In the genomic region with DNA sequence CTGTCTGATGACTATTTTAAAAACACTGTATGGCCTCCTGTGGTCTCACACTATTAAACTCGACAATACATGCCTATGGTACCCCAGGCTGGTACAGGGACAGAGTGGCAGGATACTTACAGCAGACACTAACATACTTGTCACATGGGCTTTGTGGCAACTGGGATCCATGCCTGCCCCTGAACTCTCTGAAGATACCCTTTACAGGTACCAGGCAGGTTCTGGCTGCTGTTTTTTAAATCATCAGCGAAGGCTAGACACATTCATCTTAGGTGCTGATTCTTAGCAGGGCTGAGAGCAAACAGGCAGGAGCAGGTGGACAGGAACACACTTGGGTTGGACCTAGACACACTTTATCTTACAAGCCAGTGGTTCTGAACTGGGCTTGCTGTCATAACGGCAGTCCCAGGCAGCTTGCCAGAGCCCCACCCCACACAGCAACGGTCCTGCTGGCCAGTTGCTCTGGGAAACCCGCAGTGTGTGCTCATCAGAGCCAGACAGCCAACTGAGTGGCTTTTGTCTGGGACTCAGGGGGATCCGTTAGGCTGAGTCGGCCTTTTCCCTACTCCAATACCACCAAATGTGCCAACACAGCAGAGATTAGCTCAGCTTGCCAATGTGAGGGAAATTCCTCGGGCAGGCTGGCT, we compare ENCODE assay signal across 9 mouse cellular contexts. TPM values are rescaled to one million over a fixed set of nuclear protein-coding genes. Genes with fewer than 3 reads are reported as not detected.
A peak's percentile ranks its signal among the peaks of the same experiment; 100 is the strongest.
DNase-seq lines count a peak whose midpoint lies in the region; ATAC-seq and TF ChIP-seq lines count a peak whose summit lies in the region.
"Had no signal": no experiment of that assay in that cellular context is flagged by ENCODE, and none has a peak within 500 bp of the region (broad histone marks: within the 10 kb centered on the region; RNA-seq: fewer than 3 reads in every experiment).

No protein-coding gene starts in this region.

- DNase-seq in frontal cortex, postnatal 10 days (ENCODE audit: low spot score in 2 of 2), result peak; percentile 18 to 24
- no peak for DNase-seq in frontal cortex, postnatal 25 days (ENCODE audit: low spot score in 2 of 2)
- peak; percentile 51 for DNase-seq in 3T3-L1 (ENCODE audit: low read depth, low spot score)
- no peak for DNase-seq in heart, postnatal 0 days (ENCODE audit: low spot score)
- no peak for DNase-seq in liver, embryonic 13.5 days
- peak; percentile 12 for DNase-seq in right cerebral cortex, adult 18-20 months
- DNase-seq: lung, embryonic 14.5 days had no signal

- TF ChIP-seq EP300 in heart, postnatal 0 days (IDR thresholded peaks at IDR 0.05; ENCODE audit: low read depth), result no peak

- peak; percentile 30; the same call in 1 of the 2 replicates for ATAC-seq in heart, postnatal 0 days (ENCODE audit: insufficient read depth, low read depth)
- ATAC-seq in liver, embryonic 13.5 days (ENCODE audit: low read depth), result peak; percentile 69
- no peak for ATAC-seq in frontal cortex, adult (ENCODE audit: low TSS enrichment)

- no peaks in the 10 kb centered on the region for H3K27me3 ChIP-seq in heart, postnatal 0 days (ENCODE audit: control insufficient read depth, insufficient read depth, low read length)
- no peaks in the 10 kb centered on the region for H3K27me3 ChIP-seq in liver, embryonic 13.5 days

- TF ChIP-seq POLR2A in bone marrow, adult 2 months (IDR thresholded peaks at IDR 0.05; ENCODE audit: borderline replicate concordance, control insufficient read depth, low read depth, low read length), result no peak; the same call in 1 of the 2 replicates

- peaks cover 2% of the 10 kb centered on the region; the same call in 1 of the 2 replicates for H3K4me1 ChIP-seq in bone marrow, adult 2 months (ENCODE audit: control insufficient read depth, insufficient read depth, low read length)
- H3K4me1 ChIP-seq in heart, postnatal 0 days (ENCODE audit: control insufficient read depth, insufficient read depth), result no peaks in the 10 kb centered on the region
- peaks cover 8% of the 10 kb centered on the region; the same call in 1 of the 2 replicates for H3K4me1 ChIP-seq in liver, embryonic 13.5 days (replicated peaks)

- no peak for TF ChIP-seq CTCF in bone marrow, adult 2 months (IDR thresholded peaks at IDR 0.05; ENCODE audit: control insufficient read depth, insufficient read depth, low read length)
- TF ChIP-seq CTCF in heart, postnatal 0 days (IDR thresholded peaks at IDR 0.05; ENCODE audit: low read depth), result no peak

- no peak overlapping the region for H3K9ac ChIP-seq in heart, postnatal 0 days (replicated peaks; ENCODE audit: low read depth, low read length)
- no peak overlapping the region for H3K9ac ChIP-seq in liver, embryonic 13.5 days
- H3K9ac ChIP-seq: lung, embryonic 14.5 days had no signal

- peak overlapping the region; percentile 71 for H3K27ac ChIP-seq in bone marrow, adult 2 months (ENCODE audit: control insufficient read depth, insufficient read depth, low read depth, low read length, poor library complexity)
- no peak overlapping the region for H3K27ac ChIP-seq in heart, postnatal 0 days (ENCODE audit: low read depth)
- no peak overlapping the region for H3K27ac ChIP-seq in liver, embryonic 13.5 days

- no peaks in the 10 kb centered on the region for H3K9me3 ChIP-seq in heart, postnatal 0 days (replicated peaks; ENCODE audit: control insufficient read depth, low read length)
- H3K9me3 ChIP-seq in liver, embryonic 13.5 days (replicated peaks), result no peaks in the 10 kb centered on the region

- H3K4me2 ChIP-seq in heart, postnatal 0 days (ENCODE audit: low read depth, low read length), result no peak overlapping the region
- H3K4me2 ChIP-seq in liver, embryonic 13.5 days, result no peak overlapping the region
- H3K4me2 ChIP-seq: lung, embryonic 14.5 days had no signal

- H3K4me3 ChIP-seq in bone marrow, adult 2 months (replicated peaks; ENCODE audit: control insufficient read depth, low read depth, low read length), result no peak overlapping the region
- H3K4me3 ChIP-seq in heart, postnatal 0 days (ENCODE audit: low read depth, low read length), result no peak overlapping the region
- H3K4me3 ChIP-seq in liver, embryonic 13.5 days (replicated peaks), result no peak overlapping the region

- 43% methylated on average over 8 of the region's 8 CpGs for WGBS in bone marrow, adult 2 months
- 45% methylated on average over 8 of the region's 8 CpGs for WGBS in heart, postnatal 0 days
- WGBS in liver, embryonic 13.5 days (ENCODE audit: insufficient replicate concordance), result 61% methylated on average over 8 of the region's 8 CpGs

- H3K36me3 ChIP-seq in heart, postnatal 0 days (replicated peaks; ENCODE audit: control insufficient read depth, insufficient read depth, low read length), result peaks cover 59% of the 10 kb centered on the region
- H3K36me3 ChIP-seq in liver, embryonic 13.5 days, result peaks cover 91% of the 10 kb centered on the region

RNA-seq across cellular contexts. Expression of gene Nap1l4, which starts 8.2 kb away (rescaled TPM):
- 104 and 143 TPM in 2 replicates for polyA plus RNA-seq in bone marrow, adult 2 months (2011; ENCODE audit: insufficient read depth, insufficient read length, low replicate concordance, missing spikeins)
- total RNA-seq in heart, postnatal 0 days (2014; rRNA removed; ENCODE audit: low replicate concordance), result 142 and 153 TPM in 2 replicates
- polyA plus RNA-seq in heart, postnatal 0 days (2015; fragmentation: Nextera tagmentation; extraction: Ambion mirVana), result 193 and 200 TPM in 2 replicates
- polyA plus RNA-seq in liver, embryonic 13.5 days (2015; fragmentation: Nextera tagmentation; extraction: Ambion mirVana), result 96.7 and 108 TPM in 2 replicates

RNA-seq across cellular contexts. Expression of gene Cars, which starts 42.8 kb away (rescaled TPM):
- 86.2 and 209 TPM in 2 replicates for polyA plus RNA-seq in bone marrow, adult 2 months (2011; ENCODE audit: insufficient read depth, insufficient read length, low replicate concordance, missing spikeins)
- total RNA-seq in heart, postnatal 0 days (2014; rRNA removed; ENCODE audit: low replicate concordance), result 7.0 and 15.4 TPM in 2 replicates
- polyA plus RNA-seq in heart, postnatal 0 days (2015; fragmentation: Nextera tagmentation; extraction: Ambion mirVana), result 14.7 TPM in 2 replicates
- 64.3 and 69.3 TPM in 2 replicates for polyA plus RNA-seq in liver, embryonic 13.5 days (2015; fragmentation: Nextera tagmentation; extraction: Ambion mirVana)

RNA-seq across cellular contexts. Expression of gene Phlda2, which starts 54.1 kb away (rescaled TPM):
- 9.1 TPM in 1 of 2 replicates, not detected in the other for polyA plus RNA-seq in bone marrow, adult 2 months (2011; ENCODE audit: insufficient read depth, insufficient read length, low replicate concordance, missing spikeins)
- total RNA-seq in heart, postnatal 0 days (2014; rRNA removed; ENCODE audit: low replicate concordance), result 1.0 TPM in 1 of 2 replicates, not detected in the other
- polyA plus RNA-seq in heart, postnatal 0 days (2015; fragmentation: Nextera tagmentation; extraction: Ambion mirVana), result not detected in 2 replicates
- 23.6 and 25.4 TPM in 2 replicates for polyA plus RNA-seq in liver, embryonic 13.5 days (2015; fragmentation: Nextera tagmentation; extraction: Ambion mirVana)

Comparison
In these comparisons a context has a peak if more than half of its experiments do, and no peak if none do; other contexts are left out.
1. DNase-seq: peak in frontal cortex, postnatal 10 days (2 of 2), 3T3-L1 (single experiment) and right cerebral cortex, adult 18-20 months (single experiment); none in frontal cortex, postnatal 25 days (0 of 2), heart, postnatal 0 days (single experiment) and liver, embryonic 13.5 days (single experiment).